In the genomic region with DNA sequence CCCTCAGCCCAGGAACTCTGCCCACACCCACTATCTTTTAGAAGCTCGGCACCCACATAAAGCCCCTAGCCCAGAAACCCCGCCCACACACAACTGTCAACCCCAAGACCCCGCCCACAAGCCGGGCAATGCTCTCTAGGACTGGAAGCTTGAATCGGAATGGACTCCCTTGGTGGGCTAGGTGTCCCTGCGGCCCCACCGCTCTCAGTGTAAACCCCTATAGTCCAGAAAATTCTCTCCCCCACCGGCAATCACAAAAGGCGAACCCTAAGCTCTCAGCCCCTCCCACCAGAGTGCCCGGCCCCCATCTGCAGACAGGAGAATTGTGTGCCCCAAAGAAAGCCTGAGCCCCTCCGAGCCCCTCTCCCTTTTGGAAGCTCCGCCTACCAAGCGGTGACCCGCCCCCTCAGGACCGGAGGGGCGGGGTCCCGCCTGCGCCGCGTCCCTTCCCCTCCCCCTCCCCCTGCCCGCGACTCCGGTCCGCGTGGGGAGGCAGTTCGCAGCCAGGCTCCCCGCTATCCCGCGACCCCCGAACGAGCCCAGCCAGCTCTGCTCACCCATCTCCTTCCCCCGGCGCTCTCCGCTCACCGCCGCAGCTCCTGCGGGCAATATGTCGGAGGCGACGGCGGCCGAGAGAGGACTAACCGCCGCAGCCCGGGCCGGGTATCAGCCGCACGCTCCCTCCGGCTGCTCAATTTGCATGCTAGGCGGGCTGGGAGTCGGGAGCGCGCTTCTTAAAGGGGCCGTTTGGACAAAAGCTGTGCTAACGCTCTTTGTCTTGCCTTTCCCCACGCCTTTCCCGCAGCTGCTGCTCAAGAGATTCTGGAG, we compare ENCODE assay signal across 7 mouse cellular contexts. TPM values are rescaled to one million over a fixed set of nuclear protein-coding genes. Genes with fewer than 3 reads are reported as not detected.
DNase-seq lines count a peak whose midpoint lies in the region; ATAC-seq lines count a peak whose summit lies in the region.

A gene (minus strand): TSS at position 681 of the 828 bp plus-strand sequence.

- peak; percentile 95 for DNase-seq in adrenal gland, postnatal 14 days
- DNase-seq in embryonic facial prominence, embryonic 11.5 days (ENCODE audit: low spot score): peak; percentile 98
- peak; percentile 99 for DNase-seq in heart, adult 11 months
- DNase-seq in kidney, adult 18-20 months: peak; percentile 92
- peak; percentile 96 for DNase-seq in limb, embryonic 11.5 days (ENCODE audit: low spot score)
- peak; percentile 97 for DNase-seq in midbrain, embryonic 14.5 days
- DNase-seq in spleen, adult 18-20 months: peak; percentile 80 to 83

- H3K4me1 ChIP-seq in embryonic facial prominence, embryonic 11.5 days (ENCODE audit: control insufficient read depth, insufficient read depth, low read length): peaks cover 5% of the 10 kb centered on the region
- peaks cover 8% of the 10 kb centered on the region for H3K4me1 ChIP-seq in limb, embryonic 11.5 days (ENCODE audit: control insufficient read depth, insufficient read depth, low read length)
- peaks cover 15% of the 10 kb centered on the region for H3K4me1 ChIP-seq in midbrain, embryonic 14.5 days (ENCODE audit: control insufficient read depth, insufficient read depth, low read length)

- peak within 1 kb of the TSS; percentile 59 for H3K4me3 ChIP-seq in embryonic facial prominence, embryonic 11.5 days (ENCODE audit: low read depth, low read length)
- H3K4me3 ChIP-seq in limb, embryonic 11.5 days (ENCODE audit: low read depth, low read length): peak within 1 kb of the TSS; percentile 66
- peak within 1 kb of the TSS; percentile 65 for H3K4me3 ChIP-seq in midbrain, embryonic 14.5 days (replicated peaks; ENCODE audit: low read depth, low read length)

- ATAC-seq in embryonic facial prominence, embryonic 11.5 days (replicated peaks; ENCODE audit: insufficient number of reproducible peaks, low FRiP score, low TSS enrichment, low read depth): peak; percentile 85
- ATAC-seq in limb, embryonic 11.5 days (ENCODE audit: insufficient number of reproducible peaks, low FRiP score, low TSS enrichment, low read depth): peak; percentile 84
- ATAC-seq in midbrain, embryonic 14.5 days (ENCODE audit: low FRiP score, low TSS enrichment): peak; percentile 89

- no peaks in the 10 kb centered on the region for H3K27me3 ChIP-seq in embryonic facial prominence, embryonic 11.5 days (ENCODE audit: control insufficient read depth, insufficient read depth, low read length)
- H3K27me3 ChIP-seq in limb, embryonic 11.5 days (ENCODE audit: control insufficient read depth, insufficient read depth, low read length): no peaks in the 10 kb centered on the region
- no peaks in the 10 kb centered on the region for H3K27me3 ChIP-seq in midbrain, embryonic 14.5 days (ENCODE audit: control insufficient read depth, insufficient read depth, low read length)

- H3K9ac ChIP-seq in embryonic facial prominence, embryonic 11.5 days (replicated peaks; ENCODE audit: low read length): peak within 1 kb of the TSS; percentile 80
- peak within 1 kb of the TSS; percentile 81 for H3K9ac ChIP-seq in limb, embryonic 11.5 days (ENCODE audit: low read length)
- H3K9ac ChIP-seq in midbrain, embryonic 14.5 days (replicated peaks; ENCODE audit: low read length): peak within 1 kb of the TSS; percentile 73

- H3K9me3 ChIP-seq in embryonic facial prominence, embryonic 11.5 days (replicated peaks; ENCODE audit: control insufficient read depth, low read length): no peaks in the 10 kb centered on the region
- no peaks in the 10 kb centered on the region for H3K9me3 ChIP-seq in limb, embryonic 11.5 days (ENCODE audit: control insufficient read depth, low read length)
- no peaks in the 10 kb centered on the region for H3K9me3 ChIP-seq in midbrain, embryonic 14.5 days (ENCODE audit: control insufficient read depth, low read length)

- H3K27ac ChIP-seq in embryonic facial prominence, embryonic 11.5 days (replicated peaks; ENCODE audit: low read depth, low read length): peak within 1 kb of the TSS; percentile 78
- peak within 1 kb of the TSS; percentile 87 for H3K27ac ChIP-seq in limb, embryonic 11.5 days (replicated peaks; ENCODE audit: low read depth, low read length)
- peak within 1 kb of the TSS; percentile 98 for H3K27ac ChIP-seq in midbrain, embryonic 14.5 days (replicated peaks; ENCODE audit: low read depth, low read length)

- H3K4me2 ChIP-seq in embryonic facial prominence, embryonic 11.5 days (ENCODE audit: low read depth, low read length): peak within 1 kb of the TSS; percentile 45
- peak within 1 kb of the TSS; percentile 55 for H3K4me2 ChIP-seq in limb, embryonic 11.5 days (ENCODE audit: low read depth, severe bottlenecking)
- peak within 1 kb of the TSS; percentile 66 for H3K4me2 ChIP-seq in midbrain, embryonic 14.5 days (ENCODE audit: low read length)

- under 1% methylated on average over 53 of the region's 57 CpGs for WGBS in embryonic facial prominence, embryonic 11.5 days
- WGBS in limb, embryonic 11.5 days: under 1% methylated on average over 38 of the region's 57 CpGs
- WGBS in midbrain, embryonic 14.5 days: under 1% methylated on average over 57 of the region's 57 CpGs

- peaks cover 4% of the 10 kb centered on the region for H3K36me3 ChIP-seq in embryonic facial prominence, embryonic 11.5 days (replicated peaks; ENCODE audit: control insufficient read depth, insufficient read depth, low read depth, low read length)
- H3K36me3 ChIP-seq in limb, embryonic 11.5 days (ENCODE audit: control insufficient read depth, insufficient read depth, low read length): peaks cover 7% of the 10 kb centered on the region
- H3K36me3 ChIP-seq in midbrain, embryonic 14.5 days (ENCODE audit: control insufficient read depth, insufficient read depth, low read length): peaks cover 29% of the 10 kb centered on the region

RNA-seq across cellular contexts. Expression of the gene that starts here (rescaled TPM):
- total RNA-seq in adrenal gland, postnatal 14 days (2021): 11.6 and 12.9 TPM in 2 replicates
- polyA plus RNA-seq in embryonic facial prominence, embryonic 11.5 days (2014; fragmentation: Nextera tagmentation; extraction: Ambion mirVana): 29.1 and 38.6 TPM in 2 replicates
- polyA plus RNA-seq in limb, embryonic 11.5 days (2014; fragmentation: Nextera tagmentation; extraction: Ambion mirVana): 35.5 and 47.3 TPM in 2 replicates
- 43.5 and 48.6 TPM in 2 replicates for polyA plus RNA-seq in midbrain, embryonic 14.5 days (2014; fragmentation: Nextera tagmentation; extraction: Ambion mirVana)

Comparison
In these comparisons a context has a peak if more than half of its experiments do, and no peak if none do; other contexts are left out.
1. Peak in every context shown above with its lines: DNase-seq, ATAC-seq, H3K4me3 ChIP-seq and H3K27ac ChIP-seq.